Mouse (Mus musculus): ENCODE measurements at regions not wholly inside any gene's neighbourhood (a gene's known extent, or its start where the extent isn't known, plus 50 kb on each side); places are given as distances from the start of the nearest gene placed in this dataset.

DNA sequence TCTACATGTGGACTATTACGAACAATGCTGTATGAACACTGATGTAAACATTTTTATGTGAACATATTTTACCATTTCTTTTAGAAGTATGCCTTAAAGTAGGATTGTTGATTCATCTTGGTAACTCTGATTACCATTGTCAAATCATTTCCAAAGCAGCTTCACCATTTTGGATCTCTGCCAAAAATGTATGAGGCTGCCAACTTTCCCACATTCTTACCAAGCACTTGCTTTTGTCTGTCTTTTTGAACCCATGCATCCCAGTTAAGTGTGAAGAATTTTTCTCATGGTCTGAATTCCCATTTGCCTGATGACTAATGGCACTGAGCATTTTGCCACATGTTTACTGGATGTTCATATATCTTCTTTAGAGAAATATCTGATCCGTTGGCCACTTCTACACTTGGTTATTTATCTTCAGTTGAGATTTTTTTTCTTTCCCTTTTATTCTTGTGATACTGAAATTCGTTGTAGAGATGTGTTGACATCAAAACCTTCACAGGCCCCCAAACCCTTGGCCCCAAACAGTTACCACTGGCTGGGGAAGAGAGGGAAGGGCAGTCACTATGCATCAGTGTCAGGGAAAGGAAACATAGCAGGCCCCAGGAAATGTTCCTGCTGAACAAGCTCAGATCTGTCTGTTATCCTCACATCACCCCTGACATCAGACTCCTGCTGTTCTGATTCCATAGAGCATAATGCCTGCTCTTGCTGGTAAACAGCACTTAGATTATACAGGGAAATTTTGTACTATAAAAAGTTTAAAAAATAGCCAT, 464.2 kb upstream of the Rps6ka3 start:
- H3K4me3 ChIP-seq: no peak overlapping the region
- no peak overlapping the region for H3K27ac ChIP-seq
- DNase-seq: no peak
- intact Hi-C loops (cut with DNase I): no loop called here
- TF ChIP-seq CTCF (IDR thresholded peaks at IDR 0.05): no peak

All from gastrocnemius, adult 2 months (tissue).